In genomic region chr7:114808341-114808740, GRCm38 (mm10) we compare ENCODE assay signal across 24 mouse cellular contexts.
"Had no signal": no experiment of that assay in that cellular context is flagged by ENCODE, and none has a peak within 500 bp of the region (broad histone marks: within the 10 kb centered on the region; RNA-seq: fewer than 3 reads in every experiment).

No protein-coding gene starts in this region.

- H3K27ac ChIP-seq: layer of hippocampus, adult 2 months; limb, embryonic 10.5 days; limb, embryonic 13.5 days; liver, embryonic 14.5 days; macrophage; midbrain, embryonic 12.5 days; midbrain, embryonic 15.5 days; neural tube, embryonic 12.5 days; neural tube, embryonic 15.5 days; stomach, postnatal 0 days had no signal

- ATAC-seq: inflammation-experienced regulatory T-cells, adult 6 months; intestine, embryonic 16.5 days; liver, postnatal 0 days; lung, postnatal 0 days; midbrain, embryonic 15.5 days had no signal

- H3K9ac ChIP-seq: limb, embryonic 13.5 days; liver, embryonic 14.5 days; liver, postnatal 0 days; lung, embryonic 14.5 days; midbrain, embryonic 12.5 days; midbrain, embryonic 15.5 days; neural tube, embryonic 12.5 days; neural tube, embryonic 15.5 days had no signal

- H3K4me2 ChIP-seq: limb, embryonic 13.5 days; lung, embryonic 14.5 days; midbrain, embryonic 12.5 days; midbrain, embryonic 15.5 days; neural tube, embryonic 12.5 days; neural tube, embryonic 15.5 days had no signal

- DNase-seq: kidney, postnatal 10 days; layer of hippocampus, adult 9-11 months; liver; liver, postnatal 0 days; lung, embryonic 14.5 days; right cerebral cortex, adult 18-20 months; right cerebral cortex, postnatal 14 days; right cerebral cortex, postnatal 4 days; thymus, adult 2 months; thymus, postnatal 14 days; thymus, postnatal 4 days had no signal

- H3K9me3 ChIP-seq: limb, embryonic 10.5 days; midbrain, embryonic 12.5 days; midbrain, embryonic 15.5 days; neural tube, embryonic 15.5 days had no signal

- H3K36me3 ChIP-seq: limb, embryonic 10.5 days; limb, embryonic 13.5 days; midbrain, embryonic 12.5 days; midbrain, embryonic 15.5 days; neural tube, embryonic 12.5 days; neural tube, embryonic 15.5 days had no signal

- H3K27me3 ChIP-seq: limb, embryonic 13.5 days; midbrain, embryonic 12.5 days; midbrain, embryonic 15.5 days; neural tube, embryonic 12.5 days; neural tube, embryonic 15.5 days had no signal

- H3K4me3 ChIP-seq: layer of hippocampus, adult 2 months; limb, embryonic 10.5 days; limb, embryonic 13.5 days; midbrain, embryonic 12.5 days; midbrain, embryonic 15.5 days; neural tube, embryonic 12.5 days; neural tube, embryonic 15.5 days had no signal

- H3K4me1 ChIP-seq: limb, embryonic 10.5 days; limb, embryonic 13.5 days; midbrain, embryonic 12.5 days; midbrain, embryonic 15.5 days; neural tube, embryonic 12.5 days; neural tube, embryonic 15.5 days had no signal
